9 mouse cellular contexts compared by ENCODE assay signal in the genomic region with DNA sequence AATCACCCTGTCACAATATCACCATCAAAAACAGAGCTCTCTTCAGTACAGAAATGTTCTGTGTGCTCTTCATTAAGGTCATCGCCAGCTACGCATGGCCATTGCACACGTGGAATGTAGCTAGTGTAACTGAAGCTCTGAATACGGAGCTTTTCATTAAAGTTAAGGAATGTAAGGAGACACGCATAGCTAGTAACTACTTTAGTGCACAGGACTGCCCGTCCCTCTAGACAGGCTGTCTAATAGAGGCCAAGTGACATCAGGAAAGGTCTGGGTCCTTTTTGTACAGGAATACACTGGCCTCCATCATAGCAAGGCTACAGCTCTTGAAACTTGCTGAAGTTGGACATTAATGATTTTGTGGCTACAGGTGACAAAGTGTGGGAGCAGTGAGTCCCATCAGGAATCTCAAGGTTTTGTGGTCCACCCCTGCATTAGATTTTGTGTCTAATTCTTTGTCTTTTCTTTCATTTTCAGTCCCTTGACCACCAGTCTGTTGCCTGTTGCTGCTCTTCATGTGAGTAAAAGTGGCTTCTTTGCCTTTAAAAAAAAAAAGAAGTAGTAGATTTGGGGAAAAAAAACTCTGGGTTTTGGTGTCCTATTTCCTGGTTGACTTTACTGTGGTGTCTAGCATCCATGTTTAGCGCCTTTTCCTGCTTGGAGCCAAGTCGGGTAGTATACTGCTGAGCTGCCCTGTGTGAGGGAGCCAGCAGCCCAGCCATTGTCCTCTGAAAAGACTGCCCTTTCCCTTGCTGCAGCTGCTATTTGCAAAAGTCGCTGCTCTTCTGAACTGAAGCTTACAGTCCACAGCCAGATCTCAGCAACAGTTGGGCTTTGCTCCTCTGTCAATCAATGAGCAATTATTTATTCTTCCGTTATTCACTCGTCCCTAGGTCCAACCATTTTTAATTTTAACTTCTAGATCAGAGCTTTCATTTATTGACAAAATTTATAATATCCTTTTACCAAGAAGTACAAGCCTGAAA.
DNase-seq lines count a peak whose midpoint lies in the region; ATAC-seq and TF ChIP-seq lines count a peak whose summit lies in the region.
"Had no signal": no experiment of that assay in that cellular context is flagged by ENCODE, and none has a peak within 500 bp of the region (broad histone marks: within the 10 kb centered on the region; RNA-seq: fewer than 3 reads in every experiment).

No protein-coding gene starts in this region.

- peak; percentile 25 for DNase-seq in kidney, adult 2 months
- no peak for DNase-seq in kidney, adult 9 months
- DNase-seq in brain, embryonic 14.5 days (ENCODE audit: low read depth) = peak; percentile 72
- DNase-seq in cerebellum, postnatal 14 days = peak; percentile 15 to 34
- DNase-seq in midbrain, embryonic 11.5 days (ENCODE audit: low spot score, missing footprints) = no peak
- DNase-seq in adrenal gland, postnatal 10 days = no peak
- DNase-seq in lung, postnatal 36 days = no peak

- ATAC-seq in midbrain, embryonic 11.5 days (ENCODE audit: low FRiP score) = peak; percentile 82
- ATAC-seq: intestine, postnatal 0 days had no signal

- peak overlapping the region; percentile 42; the same call in 1 of the 2 replicates for H3K27ac ChIP-seq in kidney, adult 2 months (ENCODE audit: insufficient read depth, low read depth, low read length)
- peak overlapping the region; percentile 60 for H3K27ac ChIP-seq in midbrain, embryonic 11.5 days (ENCODE audit: low read depth, low read length)
- H3K27ac ChIP-seq: lung, embryonic 15.5 days had no signal

- H3K4me2 ChIP-seq in midbrain, embryonic 11.5 days = no peak overlapping the region
- H3K4me2 ChIP-seq: lung, embryonic 15.5 days had no signal

- no peak overlapping the region for H3K4me3 ChIP-seq in kidney, adult 2 months (ENCODE audit: insufficient read depth, low read depth, low read length)
- H3K4me3 ChIP-seq in midbrain, embryonic 11.5 days (ENCODE audit: low read depth, low read length) = no peak overlapping the region
- H3K4me3 ChIP-seq: lung, embryonic 15.5 days had no signal

- TF ChIP-seq POLR2A in kidney, adult 2 months (IDR thresholded peaks at IDR 0.05; ENCODE audit: low read depth, low read length) = no peak
- TF ChIP-seq POLR2A in brain, embryonic 14.5 days (IDR thresholded peaks at IDR 0.05; ENCODE audit: borderline replicate concordance, extremely low read depth, insufficient read depth, insufficient read length, poor library complexity, severe bottlenecking) = no peak

- no peaks in the 10 kb centered on the region for H3K27me3 ChIP-seq in kidney, adult 2 months (replicated peaks; ENCODE audit: control insufficient read depth, insufficient read depth, low read length)
- no peaks in the 10 kb centered on the region for H3K27me3 ChIP-seq in midbrain, embryonic 11.5 days (ENCODE audit: control insufficient read depth, insufficient read depth, low read length)
- H3K27me3 ChIP-seq: lung, embryonic 15.5 days had no signal

- peaks cover 32% of the 10 kb centered on the region for H3K4me1 ChIP-seq in kidney, adult 2 months (ENCODE audit: control insufficient read depth, insufficient read depth, low read length)
- peaks cover 16% of the 10 kb centered on the region for H3K4me1 ChIP-seq in midbrain, embryonic 11.5 days (ENCODE audit: control insufficient read depth, insufficient read depth, low read length)
- H3K4me1 ChIP-seq: lung, embryonic 15.5 days had no signal

- TF ChIP-seq CTCF in kidney, adult 2 months (conservative IDR thresholded peaks at IDR 0.05; ENCODE audit: insufficient read depth, insufficient read length, low read depth, low read length) = no peak
- TF ChIP-seq CTCF in brain, embryonic 14.5 days (IDR thresholded peaks at IDR 0.05; ENCODE audit: borderline replicate concordance, extremely low read depth, insufficient read depth, insufficient read length) = no peak

- H3K9me3 ChIP-seq in midbrain, embryonic 11.5 days (ENCODE audit: control insufficient read depth, low read length) = no peaks in the 10 kb centered on the region
- H3K9me3 ChIP-seq: lung, embryonic 15.5 days had no signal

- H3K9ac ChIP-seq in midbrain, embryonic 11.5 days (ENCODE audit: low read length) = peak overlapping the region; percentile 2; the same call in 1 of the 2 replicates
- H3K9ac ChIP-seq: lung, embryonic 15.5 days had no signal

- H3K36me3 ChIP-seq in kidney, adult 2 months (ENCODE audit: control insufficient read depth, insufficient read depth, low read length) = peaks cover 1% of the 10 kb centered on the region; the same call in 1 of the 2 replicates
- no peaks in the 10 kb centered on the region for H3K36me3 ChIP-seq in midbrain, embryonic 11.5 days (ENCODE audit: control insufficient read depth, insufficient read depth, low read length)
- H3K36me3 ChIP-seq: lung, embryonic 15.5 days had no signal

- WGBS in kidney, adult 2 months = 45% methylated on average over 11 of the region's 11 CpGs
- 46% methylated on average over 11 of the region's 11 CpGs for WGBS in midbrain, embryonic 11.5 days

Comparison
In these comparisons a context has a peak if more than half of its experiments do, and no peak if none do; other contexts are left out.
1. DNase-seq: peak in kidney, adult 2 months (single experiment), brain, embryonic 14.5 days (single experiment) and cerebellum, postnatal 14 days (2 of 2); none in kidney, adult 9 months (single experiment), midbrain, embryonic 11.5 days (single experiment), adrenal gland, postnatal 10 days (single experiment) and lung, postnatal 36 days (single experiment).